Mouse (Mus musculus): ENCODE results near the gene Ndfip2. TPM values are rescaled to one million over a fixed set of nuclear protein-coding genes. Genes with fewer than 3 reads are reported as not detected.

The Ndfip2 gene
- polyA plus RNA-seq, 1 experiment: 21.6 TPM

DNA sequence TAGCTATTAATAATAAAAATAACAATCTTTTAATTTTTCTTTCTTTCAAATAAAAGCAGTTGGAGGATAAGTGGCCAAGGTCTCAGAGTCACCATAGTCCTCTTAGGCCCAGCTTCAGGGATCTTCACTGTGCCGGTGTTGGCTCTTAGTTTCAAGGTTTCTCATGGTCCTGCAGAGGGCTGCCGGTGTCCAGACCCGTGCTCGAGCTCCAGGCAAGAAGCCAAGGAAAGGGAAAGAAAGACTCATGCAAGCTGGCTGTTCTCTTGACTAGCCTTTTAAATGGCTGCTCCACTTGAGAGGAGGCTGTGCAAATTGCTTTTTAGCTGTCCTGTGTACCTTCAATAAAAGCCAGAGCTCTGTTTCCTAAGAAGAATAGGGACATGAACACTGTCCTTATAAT lies 21.8 kb upstream of the Ndfip2 start:
- no peaks in the 10 kb centered on the region for H3K79me3 ChIP-seq (ENCODE audit: low read depth)

DNA sequence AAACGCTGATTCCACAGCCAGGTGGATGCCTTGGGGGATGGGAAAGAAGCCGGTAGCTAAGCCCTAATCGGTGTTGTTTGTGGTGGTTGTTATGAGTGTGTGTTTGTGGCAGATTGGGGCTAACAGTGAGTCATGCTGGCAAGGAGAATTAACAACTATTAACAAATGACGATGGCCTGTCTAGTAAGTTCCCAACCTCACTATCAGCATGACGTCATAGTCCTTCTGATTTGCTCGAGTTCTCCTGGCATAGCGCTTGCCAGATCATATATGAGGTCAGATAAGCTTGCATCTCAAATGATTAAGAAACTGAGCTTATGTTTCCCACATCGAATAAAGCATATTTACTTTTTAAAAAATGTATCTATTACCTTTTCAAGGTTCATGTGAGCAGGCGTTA lies 20.6 kb upstream of the Ndfip2 start:
- H3K79me2 ChIP-seq (ENCODE audit: control insufficient read depth, insufficient read depth): no peaks in the 10 kb centered on the region
- no peaks in the 10 kb centered on the region for H3K79me3 ChIP-seq (ENCODE audit: low read depth)
- no peaks in the 10 kb centered on the region for H3K36me3 ChIP-seq (ENCODE audit: control insufficient read depth, insufficient read depth)
- no peak overlapping the region for H3ac ChIP-seq (ENCODE audit: control insufficient read depth, insufficient read length, low read depth)
- H3K27me3 ChIP-seq (ENCODE audit: control insufficient read depth, insufficient read depth, insufficient read length): no peaks in the 10 kb centered on the region
- TF ChIP-seq MYOG (IDR thresholded peaks at IDR 0.05; ENCODE audit: control insufficient read depth, extremely low read depth, insufficient read length): no peak
- no peak for TF ChIP-seq MYOD1 (IDR thresholded peaks at IDR 0.05; ENCODE audit: control insufficient read depth, insufficient read length, low read depth)
- TF ChIP-seq FOSL1 (IDR thresholded peaks at IDR 0.05; ENCODE audit: insufficient read depth, low read length, poor library complexity, severe bottlenecking): no peak
- TF ChIP-seq CTCF (IDR thresholded peaks at IDR 0.05; ENCODE audit: control insufficient read depth, insufficient read depth, insufficient read length): no peak
- TF ChIP-seq USF1 (IDR thresholded peaks at IDR 0.05; ENCODE audit: low read depth): no peak
- no peak for TF ChIP-seq MAX (IDR thresholded peaks at IDR 0.05)
- no peak for TF ChIP-seq CEBPB (IDR thresholded peaks at IDR 0.05; ENCODE audit: low read depth)
- no peak overlapping the region for H3K4me3 ChIP-seq (ENCODE audit: insufficient read depth, poor library complexity, severe bottlenecking)

More for the DNA sequence above, 21.8 kb upstream of the Ndfip2 start:
- no peak for TF ChIP-seq MYOD1 (IDR thresholded peaks at IDR 0.05; ENCODE audit: control insufficient read depth, insufficient read length, low read depth)
- TF ChIP-seq USF1 (IDR thresholded peaks at IDR 0.05; ENCODE audit: low read depth): no peak
- no peak for TF ChIP-seq CEBPB (IDR thresholded peaks at IDR 0.05; ENCODE audit: low read depth)
- no peak for TF ChIP-seq FOSL1 (IDR thresholded peaks at IDR 0.05; ENCODE audit: insufficient read depth, low read length, poor library complexity, severe bottlenecking)
- no peak for TF ChIP-seq CTCF (IDR thresholded peaks at IDR 0.05; ENCODE audit: control insufficient read depth, insufficient read depth, insufficient read length)
- TF ChIP-seq MAX (IDR thresholded peaks at IDR 0.05): no peak
- no peak for TF ChIP-seq MYOG (IDR thresholded peaks at IDR 0.05; ENCODE audit: control insufficient read depth, extremely low read depth, insufficient read length)
- H3K79me2 ChIP-seq (ENCODE audit: control insufficient read depth, insufficient read depth): no peaks in the 10 kb centered on the region
- H3ac ChIP-seq (ENCODE audit: control insufficient read depth, insufficient read length, low read depth): no peak overlapping the region
- H3K36me3 ChIP-seq (ENCODE audit: control insufficient read depth, insufficient read depth): no peaks in the 10 kb centered on the region
- no peaks in the 10 kb centered on the region for H3K27me3 ChIP-seq (ENCODE audit: control insufficient read depth, insufficient read depth, insufficient read length)
- H3K4me3 ChIP-seq (ENCODE audit: insufficient read depth, poor library complexity, severe bottlenecking): no peak overlapping the region

DNA sequence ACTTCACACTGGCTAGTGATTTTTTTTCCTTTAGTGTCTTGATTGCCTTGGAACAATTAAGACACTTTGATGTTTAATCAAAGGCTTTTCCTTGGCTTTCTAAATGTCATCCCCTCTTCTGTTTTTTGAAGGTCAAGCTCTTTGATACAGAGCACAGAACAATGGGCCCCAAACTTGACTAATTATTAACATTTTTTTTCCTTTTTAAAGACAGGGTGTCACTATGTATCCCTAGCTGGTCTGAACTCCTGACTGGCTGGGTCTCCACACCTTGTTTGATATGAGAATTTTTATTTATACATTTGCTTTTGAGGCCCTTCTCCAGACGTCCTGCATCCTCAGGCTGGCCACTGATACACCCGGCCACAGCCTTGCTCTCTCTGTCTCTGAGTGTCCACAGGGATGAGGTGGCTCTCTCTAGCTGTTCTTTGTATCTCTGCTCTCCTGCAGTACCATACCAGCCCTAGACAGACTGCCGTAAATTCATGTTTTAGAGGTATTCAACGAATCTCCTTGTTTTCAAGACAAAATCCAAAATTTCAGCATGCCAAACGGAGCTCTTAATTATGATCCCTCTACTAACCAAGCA lies 19.8 kb upstream of the Ndfip2 start:
- TF ChIP-seq CTCF (IDR thresholded peaks at IDR 0.05; ENCODE audit: control insufficient read depth, insufficient read depth, insufficient read length): no peak
- TF ChIP-seq USF1 (IDR thresholded peaks at IDR 0.05; ENCODE audit: low read depth): no peak
- no peak for TF ChIP-seq CEBPB (IDR thresholded peaks at IDR 0.05; ENCODE audit: low read depth)
- TF ChIP-seq MYOG (IDR thresholded peaks at IDR 0.05; ENCODE audit: control insufficient read depth, extremely low read depth, insufficient read length): no peak
- TF ChIP-seq FOSL1 (IDR thresholded peaks at IDR 0.05; ENCODE audit: insufficient read depth, low read length, poor library complexity, severe bottlenecking): no peak
- no peak for TF ChIP-seq MYOD1 (IDR thresholded peaks at IDR 0.05; ENCODE audit: control insufficient read depth, insufficient read length, low read depth)

DNA sequence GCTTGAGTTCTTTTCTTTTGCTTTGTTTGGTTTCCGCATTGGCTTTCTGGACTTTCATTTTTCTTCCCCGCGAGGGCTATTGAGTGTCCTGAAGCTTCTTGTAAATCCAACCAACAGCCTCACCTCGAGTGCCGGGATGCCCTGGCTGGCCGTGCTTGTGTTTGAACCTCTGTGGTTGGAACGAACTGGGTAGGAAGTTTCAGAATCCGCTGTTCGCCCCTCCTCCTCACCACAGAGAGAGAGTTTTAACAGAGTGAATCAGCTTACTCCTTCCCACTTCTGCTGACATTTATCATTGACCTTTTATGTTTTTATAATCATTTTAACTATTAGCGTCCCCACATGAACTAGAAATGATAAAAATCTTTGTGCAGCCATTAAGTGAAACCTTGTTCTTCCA lies 18.3 kb upstream of the Ndfip2 start:
- Histone ChIP-seq H3K4me3 (ENCODE audit: insufficient read depth, poor library complexity, severe bottlenecking) (no peak overlapping the region), H3K79me3 (ENCODE audit: low read depth) (no peaks in the 10 kb centered on the region), H3K79me2 (ENCODE audit: control insufficient read depth, insufficient read depth) (no peaks in the 10 kb centered on the region), H3K36me3 (ENCODE audit: control insufficient read depth, insufficient read depth) (no peaks in the 10 kb centered on the region), H3ac (ENCODE audit: control insufficient read depth, insufficient read length, low read depth) (no peak overlapping the region), H3K27me3 (ENCODE audit: control insufficient read depth, insufficient read depth, insufficient read length) (no peaks in the 10 kb centered on the region)
- TF ChIP-seq CTCF (IDR thresholded peaks at IDR 0.05; ENCODE audit: control insufficient read depth, insufficient read depth, insufficient read length) (no peak), MYOD1 (IDR thresholded peaks at IDR 0.05; ENCODE audit: control insufficient read depth, insufficient read length, low read depth) (no peak), FOSL1 (IDR thresholded peaks at IDR 0.05; ENCODE audit: insufficient read depth, low read length, poor library complexity, severe bottlenecking) (no peak), USF1 (IDR thresholded peaks at IDR 0.05; ENCODE audit: low read depth) (no peak), MYOG (IDR thresholded peaks at IDR 0.05; ENCODE audit: control insufficient read depth, extremely low read depth, insufficient read length) (no peak), CEBPB (IDR thresholded peaks at IDR 0.05; ENCODE audit: low read depth) (no peak), MAX (IDR thresholded peaks at IDR 0.05) (no peak)

More for the DNA sequence above, 19.8 kb upstream of the Ndfip2 start:
- Histone ChIP-seq H3K36me3 (ENCODE audit: control insufficient read depth, insufficient read depth) (no peaks in the 10 kb centered on the region), H3K4me3 (ENCODE audit: insufficient read depth, poor library complexity, severe bottlenecking) (no peak overlapping the region), H3K27me3 (ENCODE audit: control insufficient read depth, insufficient read depth, insufficient read length) (no peaks in the 10 kb centered on the region), H3ac (ENCODE audit: control insufficient read depth, insufficient read length, low read depth) (no peak overlapping the region), H3K79me2 (ENCODE audit: control insufficient read depth, insufficient read depth) (no peaks in the 10 kb centered on the region), H3K79me3 (ENCODE audit: low read depth) (no peaks in the 10 kb centered on the region)

DNA sequence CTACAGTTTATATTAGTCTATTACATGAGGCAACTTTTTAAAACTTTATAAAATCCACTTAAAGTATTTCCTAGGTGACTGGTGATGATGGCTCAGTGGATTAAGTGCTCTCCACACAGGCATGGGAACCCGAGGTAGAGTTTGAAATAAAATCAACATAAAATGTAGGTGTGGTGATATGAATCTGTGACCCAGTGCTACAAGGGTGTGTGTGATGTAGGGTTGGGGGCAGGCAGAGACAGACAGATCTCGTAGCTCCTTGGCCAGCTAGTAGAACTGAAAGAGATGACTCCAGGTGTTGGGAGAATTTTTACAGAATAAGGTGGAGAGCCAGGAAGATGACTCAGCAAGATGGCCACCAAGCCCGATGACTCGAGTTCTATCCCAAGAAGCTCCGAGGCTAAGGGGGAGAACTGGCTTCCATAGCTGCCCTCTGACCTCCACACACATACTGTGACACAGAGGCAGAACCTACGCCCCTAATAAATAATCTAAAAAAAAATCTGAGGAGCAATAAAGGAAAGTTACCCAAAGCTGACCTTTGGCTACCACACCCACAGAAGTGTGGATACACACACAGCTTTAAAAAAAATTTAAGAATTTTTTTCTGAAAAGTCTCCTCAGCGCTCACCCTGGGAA lies 14.4 kb upstream of the Ndfip2 start:
- no peaks in the 10 kb centered on the region for H3K79me2 ChIP-seq (ENCODE audit: control insufficient read depth, insufficient read depth)
- no peak overlapping the region for H3K4me3 ChIP-seq (ENCODE audit: insufficient read depth, poor library complexity, severe bottlenecking)
- no peak overlapping the region for H3ac ChIP-seq (ENCODE audit: control insufficient read depth, insufficient read length, low read depth)
- TF ChIP-seq CEBPB (IDR thresholded peaks at IDR 0.05; ENCODE audit: low read depth): no peak
- no peak for TF ChIP-seq CTCF (IDR thresholded peaks at IDR 0.05; ENCODE audit: control insufficient read depth, insufficient read depth, insufficient read length)
- TF ChIP-seq USF1 (IDR thresholded peaks at IDR 0.05; ENCODE audit: low read depth): no peak
- no peak for TF ChIP-seq FOSL1 (IDR thresholded peaks at IDR 0.05; ENCODE audit: insufficient read depth, low read length, poor library complexity, severe bottlenecking)
- TF ChIP-seq MAX (IDR thresholded peaks at IDR 0.05): no peak
- no peak for TF ChIP-seq MYOD1 (IDR thresholded peaks at IDR 0.05; ENCODE audit: control insufficient read depth, insufficient read length, low read depth)
- no peak for TF ChIP-seq MYOG (IDR thresholded peaks at IDR 0.05; ENCODE audit: control insufficient read depth, extremely low read depth, insufficient read length)
- H3K36me3 ChIP-seq (ENCODE audit: control insufficient read depth, insufficient read depth): no peaks in the 10 kb centered on the region
- no peaks in the 10 kb centered on the region for H3K27me3 ChIP-seq (ENCODE audit: control insufficient read depth, insufficient read depth, insufficient read length)
- no peaks in the 10 kb centered on the region for H3K79me3 ChIP-seq (ENCODE audit: low read depth)

Measured in C2C12 (cell line).